Mouse (Mus musculus): Measurements from ENCODE around the gene Socs7.

Gene Socs7

DNA sequence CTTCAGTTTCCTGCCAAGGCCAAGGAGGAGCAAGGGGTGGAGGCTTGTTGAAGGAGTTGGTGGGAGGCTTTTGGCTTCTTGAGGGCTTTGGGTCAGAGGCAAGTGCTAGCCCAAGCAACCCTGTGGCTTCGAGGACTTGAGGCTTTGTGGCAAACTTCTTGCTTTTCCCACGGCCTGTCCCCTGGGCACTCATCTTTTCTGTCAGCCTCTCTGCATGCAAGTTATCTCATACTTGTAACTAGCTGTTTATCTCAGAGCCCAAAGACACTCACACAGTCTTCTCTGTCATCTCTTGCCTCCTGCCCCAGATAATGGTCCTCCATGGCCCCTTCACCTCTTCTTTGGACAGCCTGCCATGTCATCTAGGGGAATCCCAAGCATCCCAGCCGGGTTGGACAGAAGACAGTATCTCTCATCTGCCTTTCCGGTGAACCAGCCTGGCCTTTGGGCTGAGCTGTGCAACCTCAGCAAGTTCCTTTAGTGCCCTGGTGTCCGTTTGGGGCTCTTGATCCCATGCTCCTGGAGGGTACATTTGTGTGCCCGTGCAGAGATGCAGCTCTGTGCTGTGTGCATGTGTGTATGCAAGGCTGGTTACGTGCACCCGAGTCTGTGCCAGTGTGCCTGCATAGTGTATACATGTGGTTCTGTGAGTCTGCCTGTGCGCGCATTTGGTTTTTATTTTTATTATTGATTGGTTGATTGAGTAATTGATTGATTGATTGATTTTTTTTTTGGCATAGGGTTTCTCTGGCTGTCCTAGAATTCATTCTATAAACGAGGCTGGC lies 80.7 kb downstream of the Socs7 start:
- DNase-seq (ENCODE audit: low spot score): no peak

DNA sequence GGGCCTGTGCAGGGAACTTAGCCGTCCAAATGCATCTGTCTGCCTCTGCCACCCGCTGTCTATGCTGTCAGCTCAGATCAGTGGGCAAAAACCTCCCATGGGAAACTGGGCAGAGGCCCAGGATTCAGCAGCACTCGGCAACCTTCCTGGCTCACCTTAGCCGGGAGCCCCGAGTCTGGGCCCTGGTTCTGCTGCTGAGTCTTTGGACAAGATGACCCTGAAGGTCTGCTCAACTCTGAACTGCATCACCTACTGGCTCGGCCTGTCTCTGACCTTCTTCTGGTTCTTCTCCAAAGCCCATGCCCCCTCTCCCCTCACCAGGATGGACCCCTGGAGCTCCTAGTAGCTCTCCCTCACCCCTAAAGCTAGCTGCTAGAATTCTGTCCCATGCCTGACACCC lies 83.2 kb downstream of the Socs7 start:
- no peak for DNase-seq (ENCODE audit: low spot score)

DNA sequence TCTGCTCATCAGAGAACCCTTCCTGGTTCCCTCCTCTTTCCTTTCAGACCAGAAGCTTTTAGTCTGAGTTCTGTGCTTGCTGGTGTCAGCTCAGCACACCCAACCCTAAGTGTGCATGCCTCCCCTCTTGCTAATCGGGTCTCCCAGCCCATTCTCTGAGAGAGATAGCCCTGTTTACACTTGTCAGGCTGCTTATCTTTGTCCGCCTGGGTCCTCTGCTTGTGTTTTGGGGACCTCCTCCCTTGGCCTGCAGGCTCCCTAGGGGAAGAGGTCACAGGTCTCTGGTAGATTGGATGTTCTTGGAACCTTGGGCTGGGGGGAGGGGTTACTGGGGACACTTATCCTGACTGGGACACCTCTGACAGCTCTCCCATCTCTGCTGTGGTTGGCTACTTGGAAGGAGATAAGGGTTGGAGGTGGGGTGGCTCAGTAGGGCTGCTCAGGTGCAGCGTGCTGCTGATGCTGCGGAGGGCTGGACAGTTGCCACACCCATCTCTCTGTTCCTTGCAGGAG lies 83.7 kb downstream of the Socs7 start:
- no peak for DNase-seq (ENCODE audit: low spot score)

DNA sequence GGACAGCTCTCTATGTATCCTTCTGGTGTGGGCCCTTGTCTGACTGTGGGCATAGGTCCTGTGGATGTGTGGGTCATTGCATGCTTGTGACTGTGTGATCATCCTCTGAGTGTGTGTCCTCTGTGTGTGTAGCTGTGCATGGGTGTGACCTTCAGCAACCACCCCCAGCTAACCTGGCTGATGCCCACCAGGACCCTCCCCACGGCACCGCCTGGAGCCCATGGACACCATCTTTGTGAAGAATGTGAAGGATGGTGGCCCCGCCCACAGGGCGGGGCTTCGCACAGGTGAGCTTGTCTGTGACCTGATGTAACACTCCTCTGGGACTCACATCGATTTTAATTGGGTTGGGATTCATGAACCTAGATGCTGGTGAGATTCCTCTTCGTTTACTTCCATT lies 85.6 kb downstream of the Socs7 start:
- no peak for DNase-seq (ENCODE audit: low spot score)

Measured in ovary, adult 18-20 months (tissue).